Mouse (Mus musculus) MEL (cell line): ENCODE results near the gene Dnajc5g.

Source experiments
- CHD1 ChIP-seq: IDR thresholded peaks from 2 replicates; pipeline ENCODE4 v1.6.1; 2012; ENCODE audit warnings: low read depth, mild to moderate bottlenecking, inconsistent platforms, low read length, improper control_type of control experiment
- CHD2 ChIP-seq: IDR thresholded peaks from 2 replicates; pipeline ENCODE4 v1.6.1; 2011; ENCODE audit warnings: low read length, improper control_type of control experiment
- CTCF ChIP-seq, 3 experiments: IDR thresholded peaks in 2 of 3; conservative IDR thresholded peaks in 1 of 3; 2 replicates each; pipeline ENCODE4 v1.5.1; 2011 to 2012; ENCODE audit warnings: low read length in 3 of 3, low read depth in 2 of 3, mild to moderate bottlenecking in 2 of 3, improper control_type of control experiment in 1 of 3, inconsistent platforms in 1 of 3, mixed read lengths in 1 of 3, moderate library complexity in 1 of 3; ENCODE audit not compliant: control insufficient read depth in 1 of 3, insufficient read depth in 1 of 3, poor library complexity in 1 of 3, severe bottlenecking in 1 of 3
- E2F4 ChIP-seq: IDR thresholded peaks from 2 replicates; pipeline ENCODE4 v1.6.1; 2011; ENCODE audit warnings: low read depth, low read length, improper control_type of control experiment, borderline replicate concordance
- GATA1 ChIP-seq: IDR thresholded peaks from 2 replicates; pipeline ENCODE4 v1.6.1; 2011; ENCODE audit warnings: low read depth, low read length, improper control_type of control experiment
- HCFC1 ChIP-seq: IDR thresholded peaks from 2 replicates; pipeline ENCODE4 v1.6.1; 2012; ENCODE audit warnings: low read depth, mild to moderate bottlenecking, inconsistent platforms, low read length, improper control_type of control experiment, moderate library complexity
- MAFK ChIP-seq: IDR thresholded peaks from 2 replicates; pipeline ENCODE4 v1.6.1; 2011; ENCODE audit warnings: low read depth, mild to moderate bottlenecking, low read length, improper control_type of control experiment, borderline replicate concordance
- MAX ChIP-seq: IDR thresholded peaks from 2 replicates; pipeline ENCODE4 v1.6.1; 2011; ENCODE audit warnings: low read length, improper control_type of control experiment
- MYC ChIP-seq: IDR thresholded peaks from 2 replicates; pipeline ENCODE4 v1.6.1; 2011; ENCODE audit warnings: low read depth, mild to moderate bottlenecking, low read length, improper control_type of control experiment, moderate library complexity
- POLR2A ChIP-seq, 2 experiments: IDR thresholded peaks; 2 replicates each; pipeline ENCODE4 v1.6.1; 2011 to 2012; ENCODE audit warnings: low read length in 2 of 2, mild to moderate bottlenecking in 2 of 2, control low read depth in 1 of 2, improper control_type of control experiment in 1 of 2, low read depth in 1 of 2, moderate library complexity in 1 of 2; ENCODE audit not compliant: control insufficient read depth in 1 of 2, insufficient read depth in 1 of 2, poor library complexity in 1 of 2
- POLR2AphosphoS2 ChIP-seq: IDR thresholded peaks from 2 replicates; pipeline ENCODE4 v1.6.1; 2011; ENCODE audit warnings: low read length, improper control_type of control experiment
- SIN3A ChIP-seq: IDR thresholded peaks from 2 replicates; pipeline ENCODE4 v1.6.1; 2012; ENCODE audit warnings: low read length, improper control_type of control experiment, inconsistent platforms
- SMC3 ChIP-seq: IDR thresholded peaks from 2 replicates; pipeline ENCODE4 v1.6.1; 2011; ENCODE audit warnings: low read depth, low read length, improper control_type of control experiment
- UBTF ChIP-seq: IDR thresholded peaks from 2 replicates; pipeline ENCODE4 v1.6.1; 2012; ENCODE audit warnings: low read depth, mild to moderate bottlenecking, inconsistent platforms, low read length, improper control_type of control experiment, moderate library complexity, borderline replicate concordance; ENCODE audit not compliant: insufficient read depth

GRCm38 (mm10) chr5:31071821-31072220, 34.3 kb upstream of the Dnajc5g start:
- TF ChIP-seq HCFC1: no peak
- no peak for TF ChIP-seq CTCF (IDR thresholded peaks at IDR 0.05 in 2 of 3, conservative IDR thresholded peaks at IDR 0.05 in 1 of 3; ENCODE audit: control insufficient read depth in 1 of 3, insufficient read depth in 1 of 3, low read depth in 2 of 3, low read length in 3 of 3, poor library complexity in 1 of 3, severe bottlenecking in 1 of 3)
- no peak for TF ChIP-seq POLR2A (IDR thresholded peaks at IDR 0.05; ENCODE audit: control insufficient read depth in 1 of 2, insufficient read depth in 1 of 2, low read depth in 1 of 2, low read length in 2 of 2, poor library complexity in 1 of 2)
- TF ChIP-seq MAFK: no peak
- TF ChIP-seq POLR2AphosphoS2: no peak
- no peak for TF ChIP-seq E2F4
- no peak for TF ChIP-seq CHD1
- TF ChIP-seq MYC: no peak
- no peak for TF ChIP-seq CHD2
- TF ChIP-seq MAX: no peak
- no peak for TF ChIP-seq SMC3
- no peak for TF ChIP-seq SIN3A
- TF ChIP-seq GATA1: no peak
- no peak for TF ChIP-seq UBTF
